Mouse (Mus musculus): Measurements from ENCODE around the gene Bbs12.

GRCm38 (mm10) chr3:37268338-37268737 lies 44.0 kb upstream of the Bbs12 start:
- TF ChIP-seq MAX (IDR thresholded peaks at IDR 0.05; ENCODE audit: low read depth) (no peak), USF1 (IDR thresholded peaks at IDR 0.05; ENCODE audit: low read depth) (no peak), POLR2A (IDR thresholded peaks at IDR 0.05; ENCODE audit: insufficient read length, low read depth) (no peak), TCF3 (IDR thresholded peaks at IDR 0.05; ENCODE audit: insufficient read length, low read depth) (no peak), CEBPB (IDR thresholded peaks at IDR 0.05; ENCODE audit: insufficient read depth, poor library complexity, severe bottlenecking) (no peak), POLR2AphosphoS2 (IDR thresholded peaks at IDR 0.05; ENCODE audit: insufficient read length, low read depth) (no peak), TCF12 (IDR thresholded peaks at IDR 0.05; ENCODE audit: insufficient read depth, poor library complexity, severe bottlenecking) (no peak)

All from myocyte (in vitro differentiated cells).